ENCODE assay signal across 18 mouse cellular contexts in the genomic region with DNA sequence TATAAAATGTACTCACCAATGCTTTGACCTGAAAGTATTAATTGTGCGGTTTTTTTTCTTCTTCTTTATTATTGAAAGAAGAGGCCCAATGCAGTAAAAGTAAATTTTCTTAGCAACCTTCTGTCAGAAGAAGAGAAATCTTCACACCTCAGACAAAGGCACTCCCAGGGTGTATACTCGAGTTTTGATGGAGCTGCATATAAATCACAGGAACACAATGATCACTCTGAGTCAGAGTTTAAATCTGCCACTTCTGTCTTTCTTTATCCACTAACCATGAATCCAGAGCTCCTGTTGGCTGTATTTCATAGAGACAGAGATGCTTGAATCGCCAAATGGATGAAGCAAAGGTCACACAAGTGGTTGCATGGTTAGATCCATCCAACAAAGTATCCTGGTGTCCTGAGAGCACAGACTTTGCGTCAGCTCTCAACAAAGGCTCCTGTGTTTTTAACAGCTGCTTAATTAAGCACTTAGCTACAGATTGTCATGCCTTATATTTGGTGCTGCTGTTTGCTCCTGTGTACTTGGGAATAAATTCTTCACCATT.
A peak's percentile ranks its signal among the peaks of the same experiment; 100 is the strongest.
DNase-seq lines count a peak whose midpoint lies in the region; ATAC-seq lines count a peak whose summit lies in the region.
"Had no signal": no experiment of that assay in that cellular context is flagged by ENCODE, and none has a peak within 500 bp of the region (broad histone marks: within the 10 kb centered on the region; RNA-seq: fewer than 3 reads in every experiment).

No protein-coding gene starts in this region.

- no peak overlapping the region for H3K9ac ChIP-seq in neural tube, embryonic 11.5 days (ENCODE audit: low read length)
- no peak overlapping the region for H3K9ac ChIP-seq in neural tube, embryonic 14.5 days (replicated peaks; ENCODE audit: low read depth, low read length)
- H3K9ac ChIP-seq: embryonic facial prominence, embryonic 12.5 days; hindbrain, embryonic 13.5 days had no signal

- no peaks in the 10 kb centered on the region for H3K4me1 ChIP-seq in neural tube, embryonic 11.5 days (ENCODE audit: control insufficient read depth, insufficient read depth, low read length)
- H3K4me1 ChIP-seq in neural tube, embryonic 14.5 days (ENCODE audit: control insufficient read depth, insufficient read depth, low read length), result peaks cover 3% of the 10 kb centered on the region; the same call in 1 of the 2 replicates
- H3K4me1 ChIP-seq: embryonic facial prominence, embryonic 12.5 days; hindbrain, embryonic 13.5 days had no signal

- no peaks in the 10 kb centered on the region for H3K36me3 ChIP-seq in neural tube, embryonic 11.5 days (ENCODE audit: control insufficient read depth, insufficient read depth, low read length)
- H3K36me3 ChIP-seq in neural tube, embryonic 14.5 days (ENCODE audit: control insufficient read depth, insufficient read depth, low read length), result no peaks in the 10 kb centered on the region
- H3K36me3 ChIP-seq: embryonic facial prominence, embryonic 12.5 days; hindbrain, embryonic 13.5 days had no signal

- WGBS in neural tube, embryonic 11.5 days, result 31% methylated on average over 4 of the region's 4 CpGs
- 12% methylated on average over 4 of the region's 4 CpGs for WGBS in neural tube, embryonic 14.5 days

- no peak overlapping the region for H3K4me2 ChIP-seq in neural tube, embryonic 11.5 days (ENCODE audit: low read depth)
- H3K4me2 ChIP-seq in neural tube, embryonic 14.5 days (ENCODE audit: low read depth, low read length), result no peak overlapping the region
- H3K4me2 ChIP-seq: embryonic facial prominence, embryonic 12.5 days; hindbrain, embryonic 13.5 days had no signal

- H3K27ac ChIP-seq in neural tube, embryonic 11.5 days (ENCODE audit: low read depth, low read length), result no peak overlapping the region
- H3K27ac ChIP-seq in neural tube, embryonic 14.5 days (ENCODE audit: low read depth, low read length), result no peak overlapping the region
- H3K27ac ChIP-seq: embryonic facial prominence, embryonic 12.5 days; hindbrain, embryonic 13.5 days; hindbrain, postnatal 0 days had no signal

- H3K4me3 ChIP-seq in neural tube, embryonic 11.5 days (ENCODE audit: low read depth, low read length), result no peak overlapping the region
- no peak overlapping the region for H3K4me3 ChIP-seq in neural tube, embryonic 14.5 days (ENCODE audit: low read depth, low read length)
- H3K4me3 ChIP-seq: embryonic facial prominence, embryonic 12.5 days; hindbrain, embryonic 13.5 days had no signal

- no peaks in the 10 kb centered on the region for H3K27me3 ChIP-seq in neural tube, embryonic 11.5 days (ENCODE audit: control insufficient read depth, insufficient read depth, low read length)
- no peaks in the 10 kb centered on the region for H3K27me3 ChIP-seq in neural tube, embryonic 14.5 days (ENCODE audit: control insufficient read depth, insufficient read depth, low read length)
- H3K27me3 ChIP-seq: embryonic facial prominence, embryonic 12.5 days; hindbrain, embryonic 13.5 days had no signal

- peak; percentile 90 for ATAC-seq in neural tube, embryonic 11.5 days (ENCODE audit: insufficient read depth, low FRiP score, low TSS enrichment)
- peak; percentile 74 for ATAC-seq in neural tube, embryonic 14.5 days (ENCODE audit: low read depth)
- ATAC-seq: forebrain, embryonic 16.5 days; hindbrain, postnatal 0 days had no signal

- no peak for DNase-seq in neural tube, embryonic 11.5 days (ENCODE audit: low spot score)
- no peak for DNase-seq in neural tube, embryonic 10.5 days (ENCODE audit: extremely low spot score, low spot score)
- peak; percentile 17 for DNase-seq in embryo, embryonic 11.5 days (ENCODE audit: low read depth, low spot score)
- no peak for DNase-seq in right cerebral cortex, postnatal 25 days
- no peak for DNase-seq in right cerebral cortex, adult 18-20 months
- DNase-seq: adrenal gland, adult 8-10 months; adrenal gland, postnatal 36 days; cerebellum, adult 11 months; cerebellum, adult 8-10 months; cerebellum, postnatal 14 days; gastrocnemius, postnatal 36 days; heart, adult 11 months; heart, postnatal 10 days had no signal

- H3K9me3 ChIP-seq in neural tube, embryonic 11.5 days (ENCODE audit: control insufficient read depth, low read length), result no peaks in the 10 kb centered on the region
- no peaks in the 10 kb centered on the region for H3K9me3 ChIP-seq in neural tube, embryonic 14.5 days (ENCODE audit: control insufficient read depth, low read length)
- H3K9me3 ChIP-seq: embryonic facial prominence, embryonic 12.5 days; hindbrain, embryonic 13.5 days had no signal
